Mouse (Mus musculus) spleen, adult 18-20 months (tissue): Measurements from ENCODE around the gene Med22.

Experiments
- DNase-seq, 2 experiments: peaks; one replicate each; pipeline ENCODE4 v3.0.0; 2022; ENCODE audit warnings: mixed read lengths in 2 of 2

The Med22 gene

GRCm38 (mm10) chr2:26862856-26863255 lies 47.6 kb downstream of the Med22 start:
- DNase-seq: no peak
